Mouse (Mus musculus) gastrocnemius, adult 2 months (tissue): ENCODE data around the gene Pcp2. TPM values are rescaled to one million over a fixed set of nuclear protein-coding genes. Genes with fewer than 3 reads are reported as not detected.
"Not testable (repeated sequence)": the region's sequence is repeated elsewhere in the genome, so short reads cannot be mapped to it uniquely, and the experiment has no call there.

ENCODE experiments used
- DNase-seq: peaks from one replicate; pipeline ENCODE4 v3.0.0; 2022
- H3K27ac ChIP-seq: fragments of 200-600 bp; 2 replicates; pipeline ENCODE4 v1.8.1; 2022; ENCODE audit warnings: mild to moderate bottlenecking
- H3K4me3 ChIP-seq: fragments of 200-600 bp; 2 replicates; pipeline ENCODE4 v1.8.1; 2022; ENCODE audit warnings: mild to moderate bottlenecking, moderate library complexity
- CTCF ChIP-seq: fragments of 200-600 bp; IDR thresholded peaks from 2 replicates; pipeline ENCODE4 v1.8.1; 2022; ENCODE audit warnings: antibody characterized with exemption, mild to moderate bottlenecking, moderate library complexity
- intact Hi-C: fragments of 180-260 bp; cut with DNase I; formaldehyde crosslinking; loops from one replicate; pipeline ENCODE4 v1.15.1; 2025
- total RNA-seq, 2 experiments: library from RNA; stranded (reverse); gene quantifications; 2 replicates each; pipeline ENCODE4 v1.2.3; 2021

Pcp2 gene
- total RNA-seq, 2 experiments from 2014 or later, result not detected

DNA sequence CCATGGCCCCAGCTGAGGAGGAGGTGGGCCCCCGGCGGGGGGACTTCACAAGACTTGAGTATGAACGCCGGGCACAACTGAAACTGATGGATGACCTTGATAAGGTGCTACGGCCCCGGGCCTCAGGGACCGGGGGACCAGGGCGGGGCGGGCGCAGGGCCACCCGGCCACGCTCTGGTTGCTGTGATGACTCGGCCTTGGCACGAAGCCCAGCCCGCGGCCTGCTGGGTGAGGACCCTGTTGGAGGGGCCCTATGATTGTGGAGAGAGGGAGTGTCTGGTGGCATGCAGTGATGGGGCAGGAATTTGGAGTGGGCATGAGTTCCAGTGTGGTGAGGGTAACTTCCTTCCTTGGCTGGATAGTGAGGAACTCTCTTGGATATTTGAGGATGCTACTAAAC lies 18.8 kb downstream of the Pcp2 start:
- no peak overlapping the region for H3K27ac ChIP-seq

DNA sequence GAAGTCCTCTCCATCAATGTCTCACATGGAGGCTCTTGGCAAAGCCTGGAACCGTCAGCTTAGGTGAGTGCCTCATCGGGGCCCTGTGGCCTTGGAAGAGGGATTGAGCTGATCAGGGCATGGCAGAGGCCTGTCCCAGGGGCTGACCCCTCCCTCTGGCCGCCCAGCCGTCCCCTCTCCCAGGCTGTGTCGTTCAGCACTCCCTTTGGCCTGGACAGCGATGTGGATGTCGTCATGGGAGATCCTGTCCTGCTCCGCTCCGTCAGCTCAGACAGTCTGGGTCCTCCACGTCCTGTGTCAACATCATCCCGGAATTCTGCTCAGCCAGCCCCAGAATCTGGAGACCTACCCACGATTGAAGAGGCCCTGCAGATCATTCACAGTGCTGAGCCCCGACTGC lies 21.9 kb downstream of the Pcp2 start:
- TF ChIP-seq CTCF, result no peak
- Histone ChIP-seq H3K27ac (no peak overlapping the region), H3K4me3 (no peak overlapping the region)
- DNase-seq, result no peak
- intact Hi-C loops, result no loop called here

More for the DNA sequence above, 18.8 kb downstream of the Pcp2 start:
- H3K4me3 ChIP-seq, result no peak overlapping the region
- no peak for DNase-seq
- intact Hi-C loops, result no loop called here
- no peak for TF ChIP-seq CTCF

DNA sequence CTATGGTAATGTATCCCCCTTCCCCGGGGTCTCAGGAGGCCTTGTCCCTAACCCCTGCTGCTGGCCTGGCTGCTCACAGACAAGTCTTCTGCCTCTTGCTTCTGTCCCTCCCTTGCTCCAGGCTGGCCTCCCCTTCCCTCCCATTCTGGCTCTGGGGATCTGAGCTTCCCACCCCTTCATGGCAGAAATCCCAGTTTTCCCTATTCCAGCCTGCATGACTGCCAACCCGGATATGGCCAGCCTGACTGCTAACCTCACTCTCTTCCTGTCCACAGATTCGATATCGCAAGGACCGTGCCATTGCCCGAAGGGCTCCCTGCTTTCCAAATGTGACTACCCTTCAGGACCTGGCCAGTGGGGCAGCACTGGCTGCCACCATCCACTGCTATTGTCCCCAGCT lies 24.9 kb downstream of the Pcp2 start:
- intact Hi-C loops, result no loop called here
- peak; percentile 60 for DNase-seq
- no peak for TF ChIP-seq CTCF

DNA sequence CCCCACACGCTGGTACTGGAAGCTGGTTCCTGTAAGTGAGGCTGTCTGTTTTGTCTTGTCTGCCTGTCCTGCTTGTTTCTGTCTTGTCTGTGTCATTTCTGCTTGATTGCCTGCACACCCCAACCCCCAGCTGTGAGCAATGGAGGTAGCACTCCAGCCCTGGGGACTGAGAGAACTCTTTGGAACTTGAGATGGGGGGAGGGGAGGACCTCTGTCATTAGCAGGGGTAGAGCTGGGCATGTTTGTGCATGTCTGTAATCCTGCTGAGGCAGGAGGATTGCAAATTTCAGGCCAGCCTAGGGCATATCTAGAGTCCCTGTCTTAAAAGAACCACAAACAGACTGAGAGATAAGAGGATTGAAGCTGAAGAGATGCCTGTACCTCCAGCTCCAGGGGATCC lies 26.1 kb downstream of the Pcp2 start:
- intact Hi-C loops, result no loop called here
- no peak overlapping the region for H3K27ac ChIP-seq
- no peak for DNase-seq

More for the DNA sequence above, 24.9 kb downstream of the Pcp2 start:
- Histone ChIP-seq H3K4me3 (peak overlapping the region; percentile 58), H3K27ac (peak overlapping the region; percentile 51; the same call in 1 of the 2 replicates)

DNA sequence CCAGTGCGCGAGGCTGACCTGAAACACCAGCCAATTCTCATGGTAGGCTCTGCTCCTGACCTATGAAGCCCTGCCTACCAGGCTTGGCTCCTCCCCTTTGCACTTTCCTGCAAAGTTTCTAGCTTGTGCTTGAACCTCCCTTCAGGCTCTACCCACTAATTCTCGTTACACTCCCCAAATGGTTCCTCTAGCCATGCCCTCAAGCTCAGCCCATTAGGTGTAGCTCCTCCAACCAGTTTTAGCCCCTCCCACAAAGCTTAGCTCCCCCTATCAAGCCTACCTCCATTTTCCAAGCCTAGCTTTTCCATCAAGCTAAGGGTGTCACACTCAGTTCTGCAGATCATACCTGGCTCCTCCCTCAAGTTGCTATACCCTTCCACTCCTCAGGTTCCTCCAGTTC lies 27.3 kb downstream of the Pcp2 start:
- no peak overlapping the region for H3K4me3 ChIP-seq
- H3K27ac ChIP-seq, result no peak overlapping the region
- no peak for DNase-seq
- intact Hi-C loops, result no loop called here
- no peak for TF ChIP-seq CTCF

More for the DNA sequence above, 26.1 kb downstream of the Pcp2 start:
- no peak for TF ChIP-seq CTCF
- H3K4me3 ChIP-seq, result no peak overlapping the region

DNA sequence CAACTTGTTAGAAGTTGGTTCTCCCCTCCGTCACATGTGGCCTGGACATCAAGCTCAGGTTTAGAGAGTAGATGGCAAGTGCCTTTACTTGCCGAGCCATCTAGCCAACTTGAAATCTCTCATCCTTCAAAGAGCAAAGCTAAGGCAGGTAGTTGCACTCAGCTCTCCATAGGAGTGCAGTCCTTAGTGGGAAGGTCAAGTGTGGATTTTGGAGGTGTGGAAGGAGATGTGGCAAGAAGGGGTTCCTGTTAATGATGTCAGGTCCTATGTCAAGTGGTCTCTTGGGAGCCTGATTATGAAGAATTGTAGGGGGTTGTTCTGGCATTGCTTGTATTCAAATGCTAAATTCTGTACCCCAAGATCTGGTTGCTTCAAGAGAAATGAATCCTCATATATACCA lies 30.9 kb downstream of the Pcp2 start:
- H3K27ac ChIP-seq, result no peak overlapping the region
- H3K4me3 ChIP-seq, result no peak overlapping the region
- TF ChIP-seq CTCF, result no peak
- intact Hi-C loops, result no loop called here
- DNase-seq, result no peak

DNA sequence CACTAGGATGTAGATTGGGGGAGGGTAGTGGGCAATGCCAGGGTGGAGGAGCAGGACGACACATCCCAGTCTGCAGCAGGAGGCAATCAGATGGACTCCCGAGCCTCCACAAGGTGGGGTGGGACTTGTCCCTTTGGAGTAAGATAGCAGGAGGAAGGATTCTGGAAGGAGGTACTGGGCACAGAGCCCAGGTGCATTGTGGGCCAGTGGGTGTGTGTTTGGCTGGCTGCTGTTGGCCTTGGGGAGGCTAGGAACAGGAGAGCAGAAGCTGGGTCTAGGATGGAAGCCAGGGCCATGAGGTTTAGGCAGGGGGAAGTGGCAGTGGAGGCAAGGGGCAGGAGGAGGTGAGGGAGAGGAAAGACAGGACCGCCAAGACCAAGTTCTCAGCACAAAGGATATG lies 31.9 kb downstream of the Pcp2 start:
- no peak for DNase-seq
- Histone ChIP-seq H3K27ac (no peak overlapping the region), H3K4me3 (no peak overlapping the region)
- intact Hi-C loops, result no loop called here
- no peak for TF ChIP-seq CTCF

DNA sequence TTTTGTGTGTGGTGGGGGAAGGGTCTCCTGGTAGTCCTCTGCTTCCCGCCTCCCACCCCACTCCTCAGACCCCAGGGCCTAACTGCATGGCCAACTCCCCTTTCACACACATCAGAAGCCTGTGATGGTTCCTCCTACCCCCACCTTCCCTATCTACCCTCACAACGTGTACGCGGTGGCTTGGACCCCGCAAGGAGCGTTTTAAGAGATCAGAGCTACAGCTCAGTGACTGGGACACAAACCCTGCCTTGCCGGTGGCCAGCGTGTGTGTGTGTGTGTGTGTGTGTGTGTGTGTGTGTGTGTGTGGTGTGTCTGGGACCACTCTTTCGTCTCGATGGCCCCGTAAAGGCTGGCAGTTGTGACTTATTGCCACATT lies 37.1 kb downstream of the Pcp2 start:
- peak overlapping the region; percentile 76 for H3K4me3 ChIP-seq
- intact Hi-C loops, result no loop called here
- DNase-seq, result no peak
- H3K27ac ChIP-seq, result no peak overlapping the region
- TF ChIP-seq CTCF, result no peak

DNA sequence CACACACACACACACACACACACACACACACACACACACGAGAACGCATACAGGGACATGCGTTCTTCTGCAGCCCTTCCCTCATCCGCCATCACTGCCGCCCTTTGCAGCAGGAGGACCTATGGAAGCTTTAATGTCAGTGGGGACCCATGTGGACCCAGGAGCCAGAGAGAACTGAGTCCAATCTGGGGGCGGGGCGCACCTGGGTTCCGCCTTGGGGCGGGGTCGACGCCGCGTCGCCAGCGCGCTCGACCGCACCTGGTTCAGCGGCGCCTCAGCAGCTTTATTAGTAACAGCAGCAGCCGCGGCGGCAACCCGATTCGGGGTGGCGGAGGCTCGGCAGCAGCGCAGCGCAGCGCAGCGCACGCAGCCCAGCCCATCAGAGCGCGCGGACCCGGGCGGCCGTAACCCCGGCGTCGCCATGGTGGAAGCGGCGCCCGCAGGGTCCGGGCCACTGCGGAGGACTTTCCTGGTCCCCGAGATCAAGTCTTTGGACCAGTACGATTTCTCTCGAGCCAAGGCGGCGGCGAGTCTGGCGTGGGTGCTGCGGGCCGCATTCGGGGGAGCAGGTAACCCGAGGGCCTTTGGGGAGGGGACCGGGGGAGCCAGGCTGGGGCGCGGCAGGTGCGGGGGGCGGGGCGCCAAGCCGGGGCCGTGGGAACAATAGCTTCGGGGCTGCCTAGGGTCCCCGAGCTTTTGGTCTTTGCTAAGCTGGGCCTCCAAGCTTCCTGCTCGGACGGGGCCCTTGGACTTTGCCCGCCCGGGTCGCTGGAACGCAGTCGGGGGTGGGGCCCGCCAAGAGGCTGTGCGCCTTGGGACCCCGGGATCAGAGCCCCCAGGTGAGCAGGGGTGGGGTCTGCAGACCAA lies 37.7 kb downstream of the Pcp2 start:
- intact Hi-C loops, result no loop called here
- TF ChIP-seq CTCF, result no peak
- no peak overlapping the region for H3K27ac ChIP-seq
- no peak for DNase-seq
- peak overlapping the region; percentile 76 for H3K4me3 ChIP-seq

DNA sequence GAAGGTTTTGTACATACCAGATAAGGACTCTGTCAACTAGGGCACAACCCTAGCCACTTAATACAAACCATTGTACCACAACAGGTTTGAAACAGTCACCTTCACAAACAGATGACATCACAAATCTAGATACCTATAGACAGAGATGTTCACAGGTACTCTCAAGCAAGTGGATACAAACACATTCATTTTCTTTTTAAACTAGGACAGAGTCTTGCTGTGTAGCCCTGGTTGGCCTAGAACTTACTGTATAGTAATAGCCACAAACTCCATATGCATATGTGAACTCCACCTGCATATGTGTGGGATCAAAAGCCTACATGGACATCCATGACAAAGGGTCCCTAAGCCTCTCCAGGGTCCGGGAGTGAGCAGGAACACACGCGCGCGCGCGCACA lies 38.4 kb downstream of the Pcp2 start, which contains the start of gene Camsap3:
Camsap3 (plus strand) TSS at position 301 of the 398 bp plus-strand sequence.
- no peak within 1 kb of the TSS for H3K27ac ChIP-seq
- intact Hi-C loops, result no loop called here
- TF ChIP-seq CTCF, result no peak
- peak within 1 kb of the TSS; percentile 76 for H3K4me3 ChIP-seq
- DNase-seq, result no peak

DNA sequence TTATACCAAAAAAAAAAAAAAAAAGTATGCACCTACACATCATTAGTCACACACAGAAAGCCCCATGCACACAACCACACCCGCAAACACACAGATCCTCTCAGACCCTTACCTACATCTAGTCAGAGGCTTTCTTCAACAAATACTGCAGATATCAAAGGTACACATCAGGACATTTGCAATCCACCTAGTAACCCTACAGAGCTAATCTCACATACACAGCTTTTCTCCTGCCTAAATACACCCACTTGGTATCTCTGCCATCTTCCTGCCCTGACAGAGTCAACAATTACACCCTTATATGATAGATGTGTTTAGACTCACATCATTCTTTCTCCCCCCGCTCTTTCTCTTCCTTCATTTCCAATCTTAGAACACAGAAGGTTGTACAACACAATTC lies 38.9 kb downstream of the Pcp2 start:
- intact Hi-C loops, result no loop called here

DNA sequence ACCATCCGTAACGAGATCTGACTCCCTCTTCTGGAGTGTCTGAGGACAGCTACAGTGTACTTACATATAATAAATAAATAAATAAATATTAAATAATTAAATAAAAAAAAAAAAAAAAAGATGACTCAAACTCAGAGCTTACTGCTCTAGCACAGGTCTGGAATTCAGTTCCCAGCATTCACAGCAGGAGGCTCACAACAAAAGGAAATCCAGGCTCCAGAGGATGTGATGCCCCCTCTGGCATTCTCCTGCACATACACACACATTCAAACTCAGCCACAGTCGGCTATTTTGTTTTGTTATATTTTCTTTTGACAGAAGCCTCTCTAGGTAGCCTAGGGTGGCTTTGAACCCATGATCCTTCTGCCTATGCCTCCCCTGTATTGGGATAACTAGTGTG lies 43.4 kb downstream of the Pcp2 start:
- H3K4me3 ChIP-seq, intact Hi-C loops, H3K27ac ChIP-seq, DNase-seq: not testable (repeated sequence)

More for the DNA sequence above, 38.9 kb downstream of the Pcp2 start:
- no peak overlapping the region for H3K27ac ChIP-seq
- TF ChIP-seq CTCF, result no peak
- H3K4me3 ChIP-seq, result no peak overlapping the region
- no peak for DNase-seq

DNA sequence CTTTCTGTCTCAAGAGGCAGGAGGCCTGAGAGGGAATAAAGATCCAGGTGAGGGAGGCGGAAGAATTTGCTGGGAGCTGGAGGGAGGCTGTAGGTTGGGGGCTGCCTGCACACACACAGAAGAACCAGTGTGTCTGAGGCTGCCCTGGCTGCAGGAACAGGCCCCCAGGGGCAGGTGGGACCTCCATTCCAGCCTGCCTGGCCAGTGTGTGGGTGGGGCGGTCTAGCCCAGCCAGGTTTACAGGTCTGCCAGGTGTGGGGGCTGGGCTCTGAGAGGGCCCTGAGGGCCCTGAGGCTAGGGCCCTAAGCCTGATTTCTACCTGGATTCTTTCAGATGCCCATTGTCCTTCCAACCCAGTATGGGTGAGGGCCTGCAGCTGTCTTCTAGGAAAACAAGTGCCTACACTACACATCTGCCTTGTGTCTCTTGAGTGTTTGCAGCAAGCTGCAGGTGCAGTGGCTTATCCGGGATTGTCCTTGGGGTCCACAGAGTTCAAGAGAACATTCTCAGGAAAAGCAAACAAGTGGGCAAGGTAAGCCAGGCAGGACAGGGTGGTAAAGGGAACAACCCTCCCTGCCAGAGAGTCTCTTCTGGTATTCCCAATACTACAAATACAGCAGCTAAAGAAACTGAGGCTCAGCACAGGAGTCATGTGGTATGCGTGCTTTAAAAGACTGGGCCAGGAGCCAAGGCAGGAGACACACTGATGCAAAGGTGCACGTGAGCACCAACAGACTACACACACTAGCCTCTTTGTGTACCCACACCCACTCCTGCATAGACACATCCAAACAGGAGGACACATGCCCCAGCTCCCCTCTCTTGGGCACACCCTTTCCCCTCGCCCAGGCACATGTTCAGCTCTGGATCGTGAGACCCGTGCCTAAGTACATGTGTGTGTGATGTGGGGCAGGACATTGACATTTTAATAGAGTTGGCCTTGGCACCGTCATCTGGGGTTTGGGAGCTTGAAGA lies 45.7 kb downstream of the Pcp2 start:
- intact Hi-C loops, result no loop called here

More for the DNA sequence above, 45.7 kb downstream of the Pcp2 start:
- Histone ChIP-seq H3K4me3 (no peak overlapping the region), H3K27ac (no peak overlapping the region)
- no peak for TF ChIP-seq CTCF
- no peak for DNase-seq
